Mouse (Mus musculus): Measurements from ENCODE around the gene Bcl9. TPM values are rescaled to one million over a fixed set of nuclear protein-coding genes. Genes with fewer than 3 reads are reported as not detected.

Bcl9 gene
- polyA plus RNA-seq, 1 experiment, result 22.8 TPM

DNA sequence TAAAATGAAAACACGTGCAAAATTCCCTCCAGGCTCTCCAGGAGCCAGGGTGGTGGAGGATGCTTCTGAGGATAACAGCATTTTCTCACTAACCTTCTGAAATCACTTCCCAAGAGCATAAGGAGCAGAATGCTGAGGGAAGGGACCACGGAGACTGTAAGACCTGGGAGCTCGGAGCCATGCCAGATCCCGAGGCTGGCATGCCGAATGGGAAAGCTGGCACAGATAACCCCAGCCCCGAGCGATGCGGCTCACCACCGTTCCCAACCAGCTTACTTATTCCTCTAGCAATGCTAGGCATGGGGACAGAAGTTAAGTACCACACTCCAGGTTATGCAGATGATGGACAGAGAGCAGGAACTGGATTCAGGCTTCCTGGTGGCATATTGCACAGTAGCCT lies 13.7 kb downstream of the Bcl9 start:
- Histone ChIP-seq H3K4me1 (replicated peaks; ENCODE audit: control insufficient read depth, insufficient read depth, low read length) (no peaks in the 10 kb centered on the region), H3K36me3 (ENCODE audit: control insufficient read depth, insufficient read depth, low read length) (no peaks in the 10 kb centered on the region), H3K27ac (ENCODE audit: control insufficient read depth, insufficient read depth, low read length) (no peak overlapping the region), H3K27me3 (ENCODE audit: control insufficient read depth, insufficient read depth, low read length) (no peaks in the 10 kb centered on the region), H3K4me3 (ENCODE audit: control insufficient read depth, insufficient read depth, low read length) (no peak overlapping the region)
- WGBS, result 96% methylated on average over 9 of the region's 9 CpGs
- DNase-seq, result no peak
- no peak for TF ChIP-seq CTCF (IDR thresholded peaks at IDR 0.05; ENCODE audit: borderline replicate concordance, control insufficient read depth, extremely low read depth, insufficient read depth, low read length, poor library complexity)
- TF ChIP-seq POLR2A (IDR thresholded peaks at IDR 0.05; ENCODE audit: control insufficient read depth, extremely low read depth, insufficient read depth, low read length, poor library complexity), result no peak

- no peak for DNase-seq
- no peak overlapping the region for H3K4me3 ChIP-seq (ENCODE audit: control insufficient read depth, insufficient read depth, low read length)
- no peaks in the 10 kb centered on the region for H3K4me1 ChIP-seq (replicated peaks; ENCODE audit: control insufficient read depth, insufficient read depth, low read length)
- TF ChIP-seq POLR2A (IDR thresholded peaks at IDR 0.05; ENCODE audit: control insufficient read depth, extremely low read depth, insufficient read depth, low read length, poor library complexity), result no peak
- TF ChIP-seq CTCF (IDR thresholded peaks at IDR 0.05; ENCODE audit: borderline replicate concordance, control insufficient read depth, extremely low read depth, insufficient read depth, low read length, poor library complexity), result no peak
- 97% methylated on average over 7 of the region's 7 CpGs for WGBS
- H3K27ac ChIP-seq (ENCODE audit: control insufficient read depth, insufficient read depth, low read length), result no peak overlapping the region
- H3K27me3 ChIP-seq (ENCODE audit: control insufficient read depth, insufficient read depth, low read length), result no peaks in the 10 kb centered on the region
- no peaks in the 10 kb centered on the region for H3K36me3 ChIP-seq (ENCODE audit: control insufficient read depth, insufficient read depth, low read length)
Observed at GRCm38 (mm10) chr3:97281426-97281825, 16.3 kb downstream of the Bcl9 start.

GRCm38 (mm10) chr3:97275708-97276107 lies 22.0 kb downstream of the Bcl9 start:
- Histone ChIP-seq H3K27ac (ENCODE audit: control insufficient read depth, insufficient read depth, low read length) (no peak overlapping the region), H3K27me3 (ENCODE audit: control insufficient read depth, insufficient read depth, low read length) (no peaks in the 10 kb centered on the region), H3K36me3 (ENCODE audit: control insufficient read depth, insufficient read depth, low read length) (no peaks in the 10 kb centered on the region), H3K4me1 (replicated peaks; ENCODE audit: control insufficient read depth, insufficient read depth, low read length) (peaks cover 12% of the 10 kb centered on the region), H3K4me3 (ENCODE audit: control insufficient read depth, insufficient read depth, low read length) (no peak overlapping the region)
- TF ChIP-seq POLR2A (IDR thresholded peaks at IDR 0.05; ENCODE audit: control insufficient read depth, extremely low read depth, insufficient read depth, low read length, poor library complexity) (no peak), CTCF (IDR thresholded peaks at IDR 0.05; ENCODE audit: borderline replicate concordance, control insufficient read depth, extremely low read depth, insufficient read depth, low read length, poor library complexity) (no peak)
- DNase-seq, result no peak
- 97% methylated on average over 5 of the region's 5 CpGs for WGBS

DNA sequence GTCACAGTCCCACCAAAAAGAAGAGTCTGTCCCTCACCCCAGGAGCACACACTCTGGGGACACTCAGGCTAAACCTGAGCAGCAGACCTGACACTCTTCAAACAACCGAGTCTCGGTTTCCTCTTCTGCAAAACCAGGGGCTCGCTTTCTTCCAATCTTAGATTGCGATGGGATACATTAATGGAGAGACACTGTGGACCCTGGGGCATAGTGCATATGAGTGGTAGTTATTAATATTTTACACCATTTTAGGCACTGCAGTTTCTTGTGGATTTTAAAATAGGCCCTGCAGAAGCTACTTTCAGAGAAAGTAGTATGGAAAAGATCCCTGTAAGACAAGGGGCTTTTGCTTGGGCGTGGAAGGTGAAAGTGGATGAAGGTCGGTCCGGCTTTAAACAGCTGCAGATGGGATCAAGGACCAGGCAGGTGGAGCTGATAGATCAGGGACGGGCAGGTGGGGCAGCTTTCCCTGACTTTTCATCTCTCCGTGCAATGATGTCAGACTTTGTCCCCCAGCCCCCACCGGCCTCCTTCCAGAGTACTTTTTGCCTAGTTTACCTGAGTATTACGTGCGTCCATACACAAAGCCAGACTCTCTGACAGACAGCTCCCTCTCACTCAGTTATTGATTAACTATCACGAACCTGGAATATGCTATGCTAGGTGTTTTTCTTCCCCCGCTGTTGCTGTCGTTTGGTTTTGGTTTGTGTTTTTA lies 23.0 kb downstream of the Bcl9 start:
- peak overlapping the region; percentile 31; the same call in 1 of the 2 replicates for H3K27ac ChIP-seq (ENCODE audit: control insufficient read depth, insufficient read depth, low read length)
- DNase-seq, result no peak
- TF ChIP-seq POLR2A (IDR thresholded peaks at IDR 0.05; ENCODE audit: control insufficient read depth, extremely low read depth, insufficient read depth, low read length, poor library complexity) (no peak), CTCF (IDR thresholded peaks at IDR 0.05; ENCODE audit: borderline replicate concordance, control insufficient read depth, extremely low read depth, insufficient read depth, low read length, poor library complexity) (no peak)
- peaks cover 12% of the 10 kb centered on the region for H3K4me1 ChIP-seq (replicated peaks; ENCODE audit: control insufficient read depth, insufficient read depth, low read length)
- WGBS, result 93% methylated on average over 15 of the region's 15 CpGs
- no peak overlapping the region for H3K4me3 ChIP-seq (ENCODE audit: control insufficient read depth, insufficient read depth, low read length)
- no peaks in the 10 kb centered on the region for H3K27me3 ChIP-seq (ENCODE audit: control insufficient read depth, insufficient read depth, low read length)
- H3K36me3 ChIP-seq (ENCODE audit: control insufficient read depth, insufficient read depth, low read length), result no peaks in the 10 kb centered on the region

GRCm38 (mm10) chr3:97273876-97274275 lies 23.8 kb downstream of the Bcl9 start:
- peak overlapping the region; percentile 31; the same call in 1 of the 2 replicates for H3K27ac ChIP-seq (ENCODE audit: control insufficient read depth, insufficient read depth, low read length)
- no peaks in the 10 kb centered on the region for H3K27me3 ChIP-seq (ENCODE audit: control insufficient read depth, insufficient read depth, low read length)
- 13% methylated on average over 5 of the region's 5 CpGs for WGBS
- no peak for TF ChIP-seq CTCF (IDR thresholded peaks at IDR 0.05; ENCODE audit: borderline replicate concordance, control insufficient read depth, extremely low read depth, insufficient read depth, low read length, poor library complexity)
- TF ChIP-seq POLR2A (IDR thresholded peaks at IDR 0.05; ENCODE audit: control insufficient read depth, extremely low read depth, insufficient read depth, low read length, poor library complexity), result no peak
- DNase-seq, result peak; percentile 18
- H3K4me3 ChIP-seq (ENCODE audit: control insufficient read depth, insufficient read depth, low read length), result no peak overlapping the region
- H3K4me1 ChIP-seq (replicated peaks; ENCODE audit: control insufficient read depth, insufficient read depth, low read length), result peaks cover 12% of the 10 kb centered on the region
- H3K36me3 ChIP-seq (ENCODE audit: control insufficient read depth, insufficient read depth, low read length), result no peaks in the 10 kb centered on the region

DNA sequence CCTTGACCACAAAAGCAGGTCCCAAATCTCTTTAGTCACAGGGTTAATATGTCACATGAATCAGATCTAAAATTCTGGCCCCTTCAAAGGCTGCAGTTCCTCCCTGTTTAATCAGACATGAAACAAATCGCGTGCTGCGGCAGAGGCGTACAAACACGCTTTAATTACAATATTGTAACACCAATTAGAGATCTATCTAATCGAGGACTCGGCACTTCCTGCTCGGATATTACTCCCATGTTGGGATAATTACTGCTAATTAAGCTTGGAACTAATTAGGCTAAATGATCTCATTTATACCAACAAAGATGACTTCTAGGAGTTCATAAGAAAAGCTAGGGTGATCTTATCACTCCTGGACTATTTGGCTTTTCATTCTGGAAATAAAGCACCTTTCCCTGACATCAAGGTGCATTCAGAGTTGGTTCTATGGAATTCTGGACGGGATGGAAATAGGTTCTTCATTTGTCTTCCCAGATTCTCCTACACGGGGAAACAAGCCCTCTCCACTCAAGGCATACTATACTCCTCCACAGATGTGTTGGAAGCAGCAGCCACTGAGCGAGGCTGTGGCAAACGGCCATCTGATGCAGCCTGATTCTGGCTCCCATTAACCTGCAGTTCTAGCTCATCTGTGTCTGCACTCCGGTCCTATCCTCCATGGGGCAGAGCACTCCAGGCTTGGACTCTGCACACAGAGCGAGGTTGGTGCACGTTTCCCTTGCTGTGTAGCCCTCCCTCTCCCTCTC lies 31.9 kb downstream of the Bcl9 start:
- TF ChIP-seq CTCF (IDR thresholded peaks at IDR 0.05; ENCODE audit: borderline replicate concordance, control insufficient read depth, extremely low read depth, insufficient read depth, low read length, poor library complexity) (no peak), POLR2A (IDR thresholded peaks at IDR 0.05; ENCODE audit: control insufficient read depth, extremely low read depth, insufficient read depth, low read length, poor library complexity) (no peak)
- Histone ChIP-seq H3K4me3 (ENCODE audit: control insufficient read depth, insufficient read depth, low read length) (no peak overlapping the region), H3K36me3 (ENCODE audit: control insufficient read depth, insufficient read depth, low read length) (no peaks in the 10 kb centered on the region), H3K4me1 (replicated peaks; ENCODE audit: control insufficient read depth, insufficient read depth, low read length) (no peaks in the 10 kb centered on the region), H3K27me3 (ENCODE audit: control insufficient read depth, insufficient read depth, low read length) (no peaks in the 10 kb centered on the region), H3K27ac (ENCODE audit: control insufficient read depth, insufficient read depth, low read length) (no peak overlapping the region)
- DNase-seq, result no peak
- WGBS, result 94% methylated on average over 15 of the region's 15 CpGs

All from thymus, adult 2 months (tissue).